Mouse (Mus musculus): ENCODE results near the gene Scn4b. TPM values are rescaled to one million over a fixed set of nuclear protein-coding genes. Genes with fewer than 3 reads are reported as not detected.

The Scn4b gene
- total and polyA plus RNA-seq, 3 experiments: 0.46 to 1.0 (median 0.51) TPM

DNA sequence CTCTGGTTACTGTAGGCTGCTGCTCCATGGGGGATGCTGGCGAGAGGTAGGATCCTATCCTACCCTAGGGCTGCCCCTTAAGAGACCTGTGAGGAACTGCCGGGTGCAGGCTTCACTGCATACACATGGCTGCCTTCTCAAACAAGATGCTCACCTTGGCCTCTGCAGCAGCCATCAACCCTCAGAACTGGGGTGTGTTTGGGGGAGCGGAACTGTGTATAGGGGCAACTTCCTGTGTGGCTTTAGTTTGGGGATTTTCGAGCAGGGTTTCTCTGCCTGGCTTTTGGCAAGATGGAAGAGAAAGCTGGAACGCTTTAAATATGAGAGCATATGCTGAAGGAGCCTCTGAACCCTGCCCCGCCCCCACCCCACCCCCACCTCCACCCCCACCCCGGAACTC lies 11.3 kb upstream of the Scn4b start:
- DNase-seq: no peak

GRCm38 (mm10) chr9:45130119-45130518 lies 8.1 kb upstream of the Scn4b start:
- DNase-seq: no peak

DNA sequence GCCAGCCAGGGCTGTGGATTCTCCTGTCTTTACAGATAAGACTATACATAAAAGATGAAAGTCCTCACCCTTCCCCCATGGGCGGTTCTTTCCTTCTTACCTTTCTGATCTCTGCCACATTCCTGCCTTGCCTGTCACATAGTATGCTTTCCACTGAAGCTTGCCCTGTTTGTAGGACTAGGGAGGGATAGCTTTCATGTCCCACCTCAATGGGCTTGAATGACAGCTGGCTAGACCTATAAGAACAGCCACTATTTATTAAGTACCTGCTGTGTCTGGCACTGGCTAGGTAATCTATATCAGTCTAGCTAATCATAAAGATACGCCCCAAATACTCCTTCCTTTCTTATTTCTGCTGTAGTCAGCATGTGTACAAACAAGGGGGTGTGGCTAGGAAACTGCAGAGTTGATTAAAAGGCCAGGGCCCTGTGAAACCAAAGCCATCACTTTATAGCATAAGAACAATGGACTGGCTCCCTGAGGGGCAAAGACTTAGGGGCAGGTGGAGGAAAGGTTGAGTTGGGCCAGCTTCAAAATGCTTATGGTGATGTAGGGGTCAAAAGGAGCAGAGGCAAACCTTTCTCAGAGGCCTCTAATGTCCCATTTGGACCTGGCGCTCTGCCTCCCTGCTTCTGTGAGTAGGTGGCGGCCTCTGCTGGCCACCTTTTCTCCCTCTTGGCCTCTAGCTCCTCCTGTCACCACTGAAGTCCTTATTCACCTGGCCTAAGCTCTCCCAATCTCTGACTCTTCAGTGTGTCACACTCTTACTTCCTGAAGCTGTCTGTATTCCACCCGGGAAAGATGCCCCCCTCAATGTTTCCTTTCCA lies 4.5 kb upstream of the Scn4b start:
- DNase-seq: peak; percentile 47

DNA sequence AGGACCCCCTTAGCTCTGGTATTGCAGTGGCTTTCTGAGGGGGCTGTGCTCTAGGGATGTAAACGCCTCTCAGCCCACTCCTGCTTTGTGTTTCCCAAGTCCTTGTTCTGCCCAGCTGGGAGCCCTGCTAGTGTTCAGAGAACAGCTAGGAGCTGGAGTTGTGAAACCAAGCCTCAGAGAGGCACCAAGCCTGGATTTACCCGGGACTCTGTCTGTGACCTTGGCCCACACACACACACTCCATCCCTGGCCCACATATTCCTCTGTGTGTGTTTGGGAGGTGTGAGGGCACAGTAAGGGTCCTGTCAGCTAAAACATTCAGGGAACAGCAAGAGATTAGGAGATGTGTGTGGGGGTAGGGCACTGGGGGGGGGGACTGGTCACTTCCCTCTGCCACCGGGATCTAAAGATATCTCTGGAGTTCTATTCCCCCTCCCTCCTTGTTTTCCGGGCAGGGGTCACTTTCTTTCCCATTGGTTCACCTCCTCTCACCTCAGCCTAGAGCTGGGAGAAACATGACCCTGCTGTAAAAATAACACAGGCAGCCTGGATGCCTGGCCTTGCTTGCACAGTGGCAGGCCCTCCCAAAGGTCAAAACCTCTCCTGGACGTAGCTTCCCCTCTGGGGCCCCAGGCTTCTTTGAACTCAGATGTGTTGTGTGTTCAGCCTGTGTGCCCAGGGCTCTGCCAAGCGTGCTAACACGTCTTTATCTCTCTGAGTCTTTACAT lies 1.6 kb upstream of the Scn4b start:
- DNase-seq: peak; percentile 3

GRCm38 (mm10) chr9:45139082-45139481 lies 887 bp downstream of the Scn4b start:
- DNase-seq: no peak

GRCm38 (mm10) chr9:45140945-45141344 lies 2.8 kb downstream of the Scn4b start:
- DNase-seq: no peak

GRCm38 (mm10) chr9:45142686-45143085 lies 4.5 kb downstream of the Scn4b start:
- no peak for DNase-seq

DNA sequence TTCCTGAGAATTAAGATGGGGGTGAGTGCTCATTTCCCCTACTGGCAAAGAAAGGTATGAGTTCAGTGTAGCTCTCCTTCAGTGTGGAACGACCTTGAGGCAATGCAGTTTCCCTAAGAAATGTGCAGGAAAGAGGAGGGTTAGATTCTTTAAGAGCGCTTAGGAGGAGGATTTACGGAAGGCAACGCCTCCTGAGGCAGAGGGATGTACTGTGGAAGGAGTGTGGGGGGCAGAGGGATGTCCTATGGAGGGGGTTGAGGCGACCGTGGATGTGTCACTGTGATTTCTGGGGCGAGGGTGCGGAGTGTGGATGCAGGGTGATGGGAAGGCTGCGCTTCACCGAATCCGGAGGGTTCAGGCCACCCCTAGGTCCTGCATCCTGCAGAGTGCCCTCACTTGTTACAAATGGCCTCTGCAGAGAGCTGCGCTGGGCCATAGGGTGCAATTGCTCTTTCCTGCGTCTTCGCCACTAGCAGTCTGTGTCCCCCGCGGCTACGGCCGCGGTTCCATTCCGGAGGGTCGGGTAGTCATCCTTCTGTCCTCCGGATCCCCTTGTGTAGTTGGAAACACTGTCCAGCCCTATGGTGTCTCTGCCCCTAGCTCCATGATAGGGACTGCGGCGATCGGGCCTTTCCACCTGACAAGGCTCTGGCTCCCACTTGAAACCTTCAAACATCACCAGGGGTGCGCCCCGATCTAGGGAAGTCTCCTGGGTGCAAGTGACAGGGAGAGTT lies 7.5 kb downstream of the Scn4b start:
- DNase-seq: no peak

DNA sequence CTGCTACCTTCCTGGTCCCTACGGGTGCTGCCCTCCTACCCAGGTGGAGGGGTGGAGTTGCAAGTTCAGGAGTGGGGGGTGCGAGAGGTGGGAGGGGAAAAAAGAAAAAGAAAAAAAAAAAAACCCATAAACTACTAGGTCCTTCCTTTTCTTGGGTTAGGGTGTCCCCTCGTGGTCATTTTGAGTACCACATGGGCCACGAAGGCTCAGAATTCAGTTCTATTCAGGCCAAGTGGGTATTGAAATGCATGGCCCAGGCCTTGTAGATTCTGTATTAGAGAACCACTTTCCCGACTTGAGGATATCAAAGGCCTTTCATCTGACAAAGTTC lies 8.0 kb downstream of the Scn4b start:
- DNase-seq: peak; percentile 57

DNA sequence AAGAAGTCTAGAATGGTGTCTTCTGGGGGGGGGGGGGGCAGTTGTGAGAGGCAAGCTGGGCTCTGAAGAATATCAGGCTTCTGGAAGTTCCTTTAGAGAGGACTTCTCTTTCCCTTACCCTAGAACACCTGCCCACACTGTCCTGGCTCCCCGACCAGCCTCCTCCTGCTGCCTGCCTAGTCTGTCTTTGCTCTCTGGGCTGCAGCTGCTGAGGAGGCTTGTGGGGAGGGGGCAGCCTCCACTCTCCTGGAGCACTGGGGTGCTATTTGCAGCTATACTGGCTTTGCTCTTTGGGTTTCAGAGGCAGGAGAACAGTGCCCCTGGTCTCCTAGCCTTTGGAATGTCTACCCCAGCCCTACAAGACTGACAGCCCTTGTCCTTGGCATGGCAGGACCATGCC lies 12.7 kb downstream of the Scn4b start:
- no peak for DNase-seq

DNA sequence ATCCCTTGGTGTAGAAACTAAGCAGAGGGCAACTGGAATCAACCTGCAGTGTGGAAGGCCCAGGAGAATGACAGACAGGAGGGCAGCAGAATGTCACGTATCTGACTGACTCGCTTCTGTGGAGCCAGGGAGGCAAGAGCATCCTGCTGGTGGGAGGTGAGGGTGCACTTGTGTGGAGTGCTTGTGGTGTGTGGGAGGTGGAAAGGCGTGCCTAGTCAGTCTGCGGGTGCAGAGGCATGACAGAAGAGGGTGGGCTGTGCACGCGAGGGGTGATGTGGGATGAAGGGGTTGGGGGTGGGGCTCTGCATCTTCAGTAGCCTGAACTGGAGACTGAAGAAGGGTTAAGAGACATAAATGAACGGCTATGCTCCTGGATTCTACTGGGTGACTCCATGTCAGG lies 15.2 kb downstream of the Scn4b start:
- no peak for DNase-seq

DNA sequence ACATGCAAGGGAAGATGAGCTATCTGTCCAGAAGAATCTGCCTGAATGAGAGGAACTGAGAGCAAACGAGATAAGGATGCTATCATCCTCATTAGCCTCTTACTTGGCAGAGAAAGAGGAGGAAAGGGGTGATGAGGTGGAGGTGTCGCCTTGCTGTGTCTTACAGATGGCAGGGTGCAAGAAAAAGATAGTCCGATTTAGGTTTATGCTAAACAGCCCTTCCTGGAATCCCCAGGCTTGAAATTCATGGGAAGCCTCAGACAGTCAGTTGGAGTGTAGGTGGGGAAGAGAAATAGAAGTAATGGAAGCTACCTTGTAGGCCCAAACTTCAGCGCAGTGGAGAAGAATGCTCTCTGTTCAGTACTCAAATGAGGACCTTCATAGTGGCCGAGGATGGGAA lies 29.7 kb downstream of the Scn4b start:
- DNase-seq: no peak

- DNase-seq: no peak
Measured at GRCm38 (mm10) chr9:45170150-45170549, 32.0 kb downstream of the Scn4b start.

DNA sequence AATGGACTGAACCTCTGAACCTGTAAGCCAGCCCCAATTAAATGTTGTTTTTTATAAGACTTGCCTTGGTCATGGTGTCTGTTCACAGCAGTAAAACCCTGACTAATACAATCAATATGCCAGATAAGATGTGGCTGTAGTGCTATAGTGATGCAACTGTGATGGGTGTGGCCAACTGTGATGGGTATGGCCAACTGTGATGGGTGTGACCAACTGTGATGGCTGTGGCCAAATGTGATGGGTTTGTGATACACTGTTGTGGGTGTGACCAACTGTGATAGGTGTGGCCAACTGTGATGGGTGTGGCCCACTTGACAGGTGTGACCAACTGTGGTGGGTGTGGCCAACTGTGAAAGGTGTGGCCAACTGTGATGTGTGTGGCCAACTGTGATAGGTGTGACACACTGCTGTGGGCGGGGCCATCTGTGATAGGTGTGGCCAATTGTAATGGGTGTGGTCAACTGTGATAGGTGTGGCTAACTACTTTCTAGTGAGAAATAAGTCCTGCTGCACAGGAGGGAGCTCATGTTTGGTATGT lies 32.9 kb downstream of the Scn4b start:
- no peak for DNase-seq

DNA sequence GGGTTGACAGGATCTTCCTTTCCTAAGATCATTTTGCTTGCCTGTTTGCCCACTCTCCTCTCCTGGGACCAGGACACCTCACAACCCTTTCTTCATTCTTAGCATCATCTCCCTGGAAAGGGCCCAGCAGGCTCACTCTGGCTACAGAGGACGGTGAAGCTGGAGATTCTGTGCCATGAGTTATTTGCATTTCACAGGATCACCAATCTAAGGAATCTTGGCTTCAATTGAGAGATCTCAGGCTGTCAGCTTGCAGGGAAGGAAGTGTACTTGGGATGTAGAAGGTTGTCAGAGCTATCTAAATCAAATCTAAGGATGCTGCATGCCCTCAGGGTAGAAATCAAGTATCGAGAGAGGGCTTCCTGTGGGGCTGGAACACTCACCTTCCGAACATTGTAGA lies 35.3 kb downstream of the Scn4b start:
- no peak for DNase-seq

- DNase-seq: no peak
Measured at GRCm38 (mm10) chr9:45179282-45179681, 41.1 kb downstream of the Scn4b start.

DNA sequence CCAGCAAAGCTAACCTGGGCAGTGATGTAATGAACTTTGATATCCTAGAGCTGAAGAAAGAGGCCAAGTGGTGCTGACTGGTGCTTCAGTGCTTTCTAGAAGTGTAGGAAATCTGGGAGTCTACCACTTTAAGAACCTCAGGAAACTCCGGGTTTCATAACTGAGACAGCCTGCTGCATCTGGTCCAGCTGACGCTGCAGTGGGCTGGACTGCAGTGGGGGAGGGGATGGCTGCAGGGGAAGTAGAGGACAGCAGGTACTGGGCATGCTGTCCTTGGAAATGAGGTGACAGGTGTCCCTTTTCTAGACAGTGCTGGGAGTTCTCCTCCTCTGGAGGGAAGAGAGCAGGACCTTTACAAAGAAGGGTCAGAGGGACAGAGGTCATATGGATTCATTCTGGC lies 43.6 kb downstream of the Scn4b start, which contains the start of gene BC049352:
TSS of gene BC049352 (plus strand) at position 238 of the 400 bp plus-strand sequence.
- DNase-seq: peak; percentile 19

- DNase-seq: no peak
Measured at GRCm38 (mm10) chr9:45182521-45182920, 44.3 kb downstream of the Scn4b start.

GRCm38 (mm10) chr9:45183266-45183665 lies 45.1 kb downstream of the Scn4b start:
- no peak for DNase-seq

- no peak for DNase-seq
Measured at GRCm38 (mm10) chr9:45185250-45185649, 47.1 kb downstream of the Scn4b start.

- DNase-seq: no peak
Measured at GRCm38 (mm10) chr9:45188570-45189563, 50.7 kb downstream of the Scn4b start.

Data from adrenal gland, adult 2 months (tissue).